Mouse (Mus musculus): ENCODE data around the gene C2cd2.

DNA sequence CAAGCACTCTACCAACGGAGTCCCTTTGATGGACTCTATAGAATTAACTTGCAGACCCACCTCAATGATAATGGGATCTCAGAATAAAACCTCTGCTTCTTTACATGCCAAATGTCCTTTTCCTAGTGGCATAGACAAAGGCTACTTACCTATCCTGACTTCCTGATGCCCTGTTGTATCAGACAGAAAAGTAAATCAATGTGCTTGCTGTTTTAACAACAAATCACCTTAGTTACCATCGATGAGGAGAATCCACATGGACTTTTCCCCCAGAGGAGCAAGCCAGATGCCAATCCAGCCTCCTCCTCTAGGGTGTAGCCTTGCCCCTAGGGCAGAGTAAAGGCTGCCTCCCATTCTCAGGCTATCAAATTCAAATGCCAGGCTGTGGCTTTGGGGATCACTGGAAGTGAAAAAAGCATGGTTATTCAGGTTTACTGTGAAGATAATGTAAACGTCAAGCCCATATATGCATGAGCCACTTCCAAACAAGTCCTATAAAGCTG is 21.9 kb downstream of the C2cd2 start:
- TF ChIP-seq POLR2A (IDR thresholded peaks at IDR 0.05; ENCODE audit: borderline replicate concordance, extremely low read depth, low read depth, low read length) (no peak), CTCF (IDR thresholded peaks at IDR 0.05; ENCODE audit: insufficient read depth, low read length) (no peak)

Data from lung, adult 2 months (tissue).